Comparison of ENCODE assay signal across 9 mouse cellular contexts in the genomic region with DNA sequence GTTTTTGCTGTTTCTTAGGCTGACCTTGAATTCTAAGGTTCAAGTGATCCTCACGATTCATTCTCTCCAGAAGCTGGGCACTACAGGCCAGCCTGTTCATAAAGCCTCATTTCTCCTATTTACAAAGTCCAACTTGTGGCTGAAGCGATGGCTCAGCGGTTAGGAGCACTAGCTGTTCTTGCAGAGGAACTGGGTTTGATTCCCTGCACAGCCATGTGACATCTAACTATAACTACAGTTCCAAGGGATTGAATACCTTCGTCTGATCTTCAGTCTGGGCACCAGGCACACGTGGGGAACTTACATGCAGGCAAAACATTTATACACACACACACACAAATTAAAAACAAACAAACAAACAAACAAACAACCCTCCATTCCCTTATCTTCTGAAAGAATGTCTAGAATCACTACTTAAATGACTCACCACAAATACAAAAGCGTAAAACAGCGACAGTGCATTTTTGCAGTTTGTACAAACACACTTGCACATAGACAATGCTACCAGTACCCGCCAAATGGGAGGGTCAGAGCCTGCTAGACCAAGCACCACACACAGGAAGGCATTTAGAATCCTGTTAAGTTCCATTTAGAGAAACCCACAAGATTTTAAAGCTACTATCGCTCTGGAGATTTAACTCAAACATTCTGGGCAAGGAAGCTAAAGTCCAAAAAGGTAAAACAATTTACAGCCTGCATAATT. TPM values are rescaled to one million over a fixed set of nuclear protein-coding genes. Genes with fewer than 3 reads are reported as not detected.
DNase-seq lines count a peak whose midpoint lies in the region; ATAC-seq and TF ChIP-seq lines count a peak whose summit lies in the region.
"Had no signal": no experiment of that assay in that cellular context is flagged by ENCODE, and none has a peak within 500 bp of the region (broad histone marks: within the 10 kb centered on the region; RNA-seq: fewer than 3 reads in every experiment).

No protein-coding gene starts in this region.

- H3K4me1 ChIP-seq in heart, embryonic 13.5 days: peaks cover 46% of the 10 kb centered on the region
- peaks cover 0 to 10% of the 10 kb centered on the region in 2 experiments; a peak in 3 of 4 replicates for H3K4me1 ChIP-seq in ES-E14 (ENCODE audit: control insufficient read depth in 2 of 2, insufficient read depth in 2 of 2, low read length in 2 of 2, poor library complexity in 1 of 2)
- peaks cover 34% of the 10 kb centered on the region for H3K4me1 ChIP-seq in hindbrain, embryonic 10.5 days (replicated peaks)
- H3K4me1 ChIP-seq in midbrain, embryonic 10.5 days: peaks cover 39% of the 10 kb centered on the region

- no peak overlapping the region for H3K27ac ChIP-seq in heart, embryonic 13.5 days (replicated peaks)
- no peak overlapping the region for H3K27ac ChIP-seq in ES-E14 (ENCODE audit: insufficient read depth, low read depth, low read length, poor library complexity, severe bottlenecking)
- H3K27ac ChIP-seq in hindbrain, embryonic 10.5 days: no peak overlapping the region
- peak overlapping the region; percentile 94; the same call in 1 of the 2 replicates for H3K27ac ChIP-seq in midbrain, embryonic 10.5 days (replicated peaks)

- no peak overlapping the region for H3K9ac ChIP-seq in heart, embryonic 13.5 days
- H3K9ac ChIP-seq in ES-E14 (ENCODE audit: insufficient read depth, low read depth, low read length, poor library complexity, severe bottlenecking): 0 out of 2 replicates have a peak overlapping the region, but pooled peaks have one; percentile 5
- H3K9ac ChIP-seq: limb, embryonic 15.5 days had no signal

- H3K36me3 ChIP-seq in heart, embryonic 13.5 days: no peaks in the 10 kb centered on the region
- no peaks in the 10 kb centered on the region for H3K36me3 ChIP-seq in ES-E14 (ENCODE audit: control insufficient read depth, insufficient read depth, low read length, poor library complexity, severe bottlenecking)
- no peaks in the 10 kb centered on the region for H3K36me3 ChIP-seq in hindbrain, embryonic 10.5 days
- H3K36me3 ChIP-seq in midbrain, embryonic 10.5 days: no peaks in the 10 kb centered on the region
- H3K36me3 ChIP-seq: limb, embryonic 15.5 days had no signal

- 81% methylated on average over 9 of the region's 9 CpGs for WGBS in heart, embryonic 13.5 days
- 83% methylated on average over 9 of the region's 9 CpGs for WGBS in hindbrain, embryonic 10.5 days
- 80% methylated on average over 9 of the region's 9 CpGs for WGBS in midbrain, embryonic 10.5 days

- no peak for DNase-seq in heart, postnatal 4 days
- peak; percentile 6 for DNase-seq in ES-E14 (ENCODE audit: low read depth, low spot score)
- DNase-seq in hindbrain, embryonic 10.5 days (ENCODE audit: low spot score): no peak
- peak; percentile 9 for DNase-seq in midbrain, embryonic 10.5 days (ENCODE audit: low spot score)
- DNase-seq in urinary bladder, postnatal 36 days (ENCODE audit: low spot score in 2 of 2): no peak
- DNase-seq in left cerebral cortex, adult 11 months (ENCODE audit: low spot score): no peak
- no peak for DNase-seq in right cerebral cortex, postnatal 14 days

- no peaks in the 10 kb centered on the region for H3K9me3 ChIP-seq in heart, embryonic 13.5 days
- H3K9me3 ChIP-seq in ES-E14 (ENCODE audit: control insufficient read depth, insufficient read depth, low read depth, low read length): no peaks in the 10 kb centered on the region
- no peaks in the 10 kb centered on the region for H3K9me3 ChIP-seq in hindbrain, embryonic 10.5 days
- no peaks in the 10 kb centered on the region for H3K9me3 ChIP-seq in midbrain, embryonic 10.5 days (replicated peaks)
- H3K9me3 ChIP-seq: limb, embryonic 15.5 days had no signal

- peak overlapping the region; percentile 91; the same call in 1 of the 2 replicates for H3K4me3 ChIP-seq in heart, embryonic 13.5 days
- H3K4me3 ChIP-seq in ES-E14 (ENCODE audit: insufficient read depth in 1 of 2, low read depth in 1 of 2, low read length in 2 of 2, poor library complexity in 1 of 2, severe bottlenecking in 1 of 2): peak overlapping the region in 1 of 2 experiments; percentile 72; a peak in 1 of 4 replicates
- peak overlapping the region; percentile 80 for H3K4me3 ChIP-seq in hindbrain, embryonic 10.5 days
- H3K4me3 ChIP-seq in midbrain, embryonic 10.5 days: no peak overlapping the region

- H3K27me3 ChIP-seq in heart, embryonic 13.5 days (replicated peaks): no peaks in the 10 kb centered on the region
- H3K27me3 ChIP-seq in hindbrain, embryonic 10.5 days (ENCODE audit: insufficient read depth, poor library complexity, severe bottlenecking): peaks cover 8% of the 10 kb centered on the region; the same call in 1 of the 2 replicates
- H3K27me3 ChIP-seq in midbrain, embryonic 10.5 days (ENCODE audit: low read depth, poor library complexity, severe bottlenecking): peaks cover 11% of the 10 kb centered on the region
- H3K27me3 ChIP-seq: limb, embryonic 15.5 days had no signal

- ATAC-seq in heart, embryonic 13.5 days (ENCODE audit: extremely low read depth, insufficient number of reproducible peaks, low FRiP score, low TSS enrichment): no peak

- in situ Hi-C loops in ES-E14 (cut with MboI; ENCODE audit: low sequenced_read_pairs in 2 of 2, unreplicated experiment in 2 of 2): no loop called here

- peak overlapping the region; percentile 89 for H3K4me2 ChIP-seq in heart, embryonic 13.5 days

TF ChIP-seq in ES-E14, 5 proteins besides CTCF, POLR2A, EP300 and RAD21:
- TF ChIP-seq ZC3H11A (IDR thresholded peaks at IDR 0.05; ENCODE audit: borderline replicate concordance, low read depth, low read length) (no peak), MAFK (IDR thresholded peaks at IDR 0.05; ENCODE audit: insufficient read depth, low read depth, low read length) (no peak), HCFC1 (IDR thresholded peaks at IDR 0.05; ENCODE audit: borderline replicate concordance, insufficient read depth, low read length) (no peak), ZNF384 (IDR thresholded peaks at IDR 0.05; ENCODE audit: low read depth, low read length) (no peak), CHD2 (IDR thresholded peaks at IDR 0.05; ENCODE audit: low read depth, low read length) (no peak)

RNA-seq across cellular contexts. Expression of a gene that starts 1.1 kb away (rescaled TPM):
- 2.2 and 2.4 TPM in 2 replicates for polyA plus RNA-seq in heart, embryonic 13.5 days (2015; fragmentation: Nextera tagmentation; extraction: Ambion mirVana)
- total RNA-seq in heart, postnatal 4 days (2021): 10 to 100 TPM; 20.1 to 24.3 TPM
- total RNA-seq in ES-E14 (2012; rRNA removed): 24.4 and 35.0 TPM in 2 replicates
- 2.0 TPM in 2 replicates for polyA plus RNA-seq in hindbrain, embryonic 10.5 days (2016; fragmentation: Nextera tagmentation; extraction: Ambion mirVana)
- 2.2 and 2.4 TPM in 2 replicates for polyA plus RNA-seq in midbrain, embryonic 10.5 days (2016; fragmentation: Nextera tagmentation; extraction: Ambion mirVana)

Comparison
In these comparisons a context has a peak if more than half of its experiments do, and no peak if none do; other contexts are left out.
1. DNase-seq: peak in ES-E14 (single experiment) and midbrain, embryonic 10.5 days (single experiment); none in heart, postnatal 4 days (single experiment), hindbrain, embryonic 10.5 days (single experiment), urinary bladder, postnatal 36 days (0 of 2), left cerebral cortex, adult 11 months (single experiment) and right cerebral cortex, postnatal 14 days (single experiment).